Mouse (Mus musculus) ES-E14 (cell line): Measurements from ENCODE around the gene Grip1.

Source experiments
- CHD2 ChIP-seq: IDR thresholded peaks from 2 replicates; pipeline ENCODE4 v1.6.1; 2014; ENCODE audit warnings: mild to moderate bottlenecking, low read depth, low read length, inconsistent platforms
- HCFC1 ChIP-seq: IDR thresholded peaks from 2 replicates; pipeline ENCODE4 v1.6.1; 2012; ENCODE audit warnings: low read length, inconsistent platforms, borderline replicate concordance; ENCODE audit not compliant: insufficient read depth
- MAFK ChIP-seq: IDR thresholded peaks from 2 replicates; pipeline ENCODE4 v1.6.1; 2014; ENCODE audit warnings: mild to moderate bottlenecking, low read depth, low read length, inconsistent platforms; ENCODE audit not compliant: insufficient read depth
- ZNF384 ChIP-seq: IDR thresholded peaks from 2 replicates; pipeline ENCODE4 v1.6.1; 2012; ENCODE audit warnings: low read depth, low read length, inconsistent platforms

DNA sequence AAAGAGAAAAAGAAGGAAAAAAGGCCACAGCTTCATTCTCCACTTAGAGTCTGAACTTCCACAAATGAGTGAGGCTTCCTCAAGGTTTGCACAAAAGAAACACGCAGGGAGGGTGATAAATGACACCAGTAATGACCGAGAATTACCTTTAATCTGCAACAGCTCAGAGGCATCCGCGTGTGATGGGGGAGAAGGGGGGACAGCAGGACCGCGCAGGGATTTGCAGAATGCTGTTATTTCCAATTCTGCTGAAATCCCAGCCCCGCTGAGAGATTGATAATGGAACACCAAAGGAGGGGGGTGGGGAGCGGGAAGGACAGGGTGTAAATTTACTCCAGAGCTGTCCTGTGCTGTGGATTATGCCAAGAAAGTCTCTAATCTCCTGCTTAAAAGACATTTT is 352.5 kb downstream of the Grip1 start:
- TF ChIP-seq HCFC1 (no peak), ZNF384 (no peak), MAFK (no peak), CHD2 (no peak)
